Mouse (Mus musculus): ENCODE measurements around the gene Olfr781. TPM values are rescaled to one million over a fixed set of nuclear protein-coding genes. Genes with fewer than 3 reads are reported as not detected.
"Not testable (repeated sequence)": the region's sequence is repeated elsewhere in the genome, so short reads cannot be mapped to it uniquely, and the experiment has no call there.

The Olfr781 gene
- not detected in 2 replicates for polyA plus RNA-seq (2011; ENCODE audit: insufficient read depth, insufficient read length, low read depth, missing spikeins)

- Histone ChIP-seq H3K4me3 (ENCODE audit: low read depth, low read length) (no peak within 1 kb of the TSS), H3K4me1 (ENCODE audit: control insufficient read depth, insufficient read depth, low read length) (no peaks in the 10 kb centered on the region), H3K27ac (ENCODE audit: insufficient read depth, low read length) (no peak within 1 kb of the TSS), H3K27me3 (ENCODE audit: control insufficient read depth, insufficient read depth, low read length, poor library complexity, severe bottlenecking) (no peaks in the 10 kb centered on the region), H3K36me3 (ENCODE audit: control insufficient read depth, insufficient read depth, low read length, poor library complexity, severe bottlenecking) (no peaks in the 10 kb centered on the region), H3K9ac (ENCODE audit: low read depth, poor library complexity, severe bottlenecking) (no peak within 1 kb of the TSS), H3K9me3 (replicated peaks; ENCODE audit: control insufficient read depth, insufficient read depth, low read length, poor library complexity, severe bottlenecking) (no peaks in the 10 kb centered on the region)
- TF ChIP-seq POLR2A (IDR thresholded peaks at IDR 0.05; ENCODE audit: insufficient read depth, low read length) = no peak
- TF ChIP-seq EP300 (IDR thresholded peaks at IDR 0.05; ENCODE audit: insufficient read depth, low read depth, low read length) = no peak
- no peak for TF ChIP-seq CTCF (IDR thresholded peaks at IDR 0.05; ENCODE audit: low read depth, low read length)
Measured at GRCm38 (mm10) chr10:129328554-129328953, at the start of gene Olfr781. Gene Olfr781 (plus strand): TSS chr10:129328854.

GRCm38 (mm10) chr10:129312973-129313372, 15.7 kb upstream of the Olfr781 start:
- H3K9me3 ChIP-seq (replicated peaks; ENCODE audit: control insufficient read depth, insufficient read depth, low read length, poor library complexity, severe bottlenecking); H3K36me3 ChIP-seq (ENCODE audit: control insufficient read depth, insufficient read depth, low read length, poor library complexity, severe bottlenecking); H3K4me1 ChIP-seq (ENCODE audit: control insufficient read depth, insufficient read depth, low read length); H3K27ac ChIP-seq (ENCODE audit: insufficient read depth, low read length); H3K9ac ChIP-seq (ENCODE audit: low read depth, poor library complexity, severe bottlenecking); H3K4me3 ChIP-seq (ENCODE audit: low read depth, low read length); H3K27me3 ChIP-seq (ENCODE audit: control insufficient read depth, insufficient read depth, low read length, poor library complexity, severe bottlenecking): not testable (repeated sequence)

GRCm38 (mm10) chr10:129313521-129313920, 15.1 kb upstream of the Olfr781 start:
- H3K4me3 ChIP-seq (ENCODE audit: low read depth, low read length); H3K9ac ChIP-seq (ENCODE audit: low read depth, poor library complexity, severe bottlenecking); H3K27ac ChIP-seq (ENCODE audit: insufficient read depth, low read length); H3K9me3 ChIP-seq (replicated peaks; ENCODE audit: control insufficient read depth, insufficient read depth, low read length, poor library complexity, severe bottlenecking); H3K4me1 ChIP-seq (ENCODE audit: control insufficient read depth, insufficient read depth, low read length); H3K36me3 ChIP-seq (ENCODE audit: control insufficient read depth, insufficient read depth, low read length, poor library complexity, severe bottlenecking); H3K27me3 ChIP-seq (ENCODE audit: control insufficient read depth, insufficient read depth, low read length, poor library complexity, severe bottlenecking): not testable (repeated sequence)

GRCm38 (mm10) chr10:129317817-129318216, 10.8 kb upstream of the Olfr781 start, which contains the start of gene Olfr780:
Gene Olfr780 (plus strand): TSS chr10:129318117.
- H3K4me3 ChIP-seq (ENCODE audit: low read depth, low read length) = no peak within 1 kb of the TSS
- H3K9ac ChIP-seq (ENCODE audit: low read depth, poor library complexity, severe bottlenecking) = no peak within 1 kb of the TSS

GRCm38 (mm10) chr10:129348550-129348949, 19.9 kb downstream of the Olfr781 start, which contains the start of gene Olfr782:
Gene Olfr782 (plus strand): TSS chr10:129348850.
- H3K27ac ChIP-seq (ENCODE audit: insufficient read depth, low read length) = no peak within 1 kb of the TSS
- no peaks in the 10 kb centered on the region for H3K36me3 ChIP-seq (ENCODE audit: control insufficient read depth, insufficient read depth, low read length, poor library complexity, severe bottlenecking)
- H3K9me3 ChIP-seq (replicated peaks; ENCODE audit: control insufficient read depth, insufficient read depth, low read length, poor library complexity, severe bottlenecking) = no peaks in the 10 kb centered on the region
- H3K9ac ChIP-seq (ENCODE audit: low read depth, poor library complexity, severe bottlenecking) = no peak within 1 kb of the TSS
- no peaks in the 10 kb centered on the region for H3K27me3 ChIP-seq (ENCODE audit: control insufficient read depth, insufficient read depth, low read length, poor library complexity, severe bottlenecking)
- H3K4me1 ChIP-seq (ENCODE audit: control insufficient read depth, insufficient read depth, low read length) = no peaks in the 10 kb centered on the region
- H3K4me3 ChIP-seq (ENCODE audit: low read depth, low read length) = no peak within 1 kb of the TSS
- TF ChIP-seq CTCF (IDR thresholded peaks at IDR 0.05; ENCODE audit: low read depth, low read length) (no peak), POLR2A (IDR thresholded peaks at IDR 0.05; ENCODE audit: insufficient read depth, low read length) (no peak), EP300 (IDR thresholded peaks at IDR 0.05; ENCODE audit: insufficient read depth, low read depth, low read length) (no peak)

More at GRCm38 (mm10) chr10:129317817-129318216, 10.8 kb upstream of the Olfr781 start, which contains the start of gene Olfr780:
- Histone ChIP-seq H3K9me3 (replicated peaks; ENCODE audit: control insufficient read depth, insufficient read depth, low read length, poor library complexity, severe bottlenecking) (no peaks in the 10 kb centered on the region), H3K27me3 (ENCODE audit: control insufficient read depth, insufficient read depth, low read length, poor library complexity, severe bottlenecking) (no peaks in the 10 kb centered on the region), H3K27ac (ENCODE audit: insufficient read depth, low read length) (no peak within 1 kb of the TSS), H3K36me3 (ENCODE audit: control insufficient read depth, insufficient read depth, low read length, poor library complexity, severe bottlenecking) (no peaks in the 10 kb centered on the region), H3K4me1 (ENCODE audit: control insufficient read depth, insufficient read depth, low read length) (no peaks in the 10 kb centered on the region)
- TF ChIP-seq EP300 (IDR thresholded peaks at IDR 0.05; ENCODE audit: insufficient read depth, low read depth, low read length) (no peak), CTCF (IDR thresholded peaks at IDR 0.05; ENCODE audit: low read depth, low read length) (no peak), POLR2A (IDR thresholded peaks at IDR 0.05; ENCODE audit: insufficient read depth, low read length) (no peak)

GRCm38 (mm10) chr10:129352475-129352874, 23.8 kb downstream of the Olfr781 start:
- H3K36me3 ChIP-seq (ENCODE audit: control insufficient read depth, insufficient read depth, low read length, poor library complexity, severe bottlenecking); H3K9me3 ChIP-seq (replicated peaks; ENCODE audit: control insufficient read depth, insufficient read depth, low read length, poor library complexity, severe bottlenecking); H3K27me3 ChIP-seq (ENCODE audit: control insufficient read depth, insufficient read depth, low read length, poor library complexity, severe bottlenecking); H3K27ac ChIP-seq (ENCODE audit: insufficient read depth, low read length); H3K4me3 ChIP-seq (ENCODE audit: low read depth, low read length); H3K4me1 ChIP-seq (ENCODE audit: control insufficient read depth, insufficient read depth, low read length); H3K9ac ChIP-seq (ENCODE audit: low read depth, poor library complexity, severe bottlenecking): not testable (repeated sequence)

GRCm38 (mm10) chr10:129356496-129356895, 27.8 kb downstream of the Olfr781 start:
- H3K36me3 ChIP-seq (ENCODE audit: control insufficient read depth, insufficient read depth, low read length, poor library complexity, severe bottlenecking); H3K27ac ChIP-seq (ENCODE audit: insufficient read depth, low read length); H3K4me1 ChIP-seq (ENCODE audit: control insufficient read depth, insufficient read depth, low read length); H3K27me3 ChIP-seq (ENCODE audit: control insufficient read depth, insufficient read depth, low read length, poor library complexity, severe bottlenecking); H3K4me3 ChIP-seq (ENCODE audit: low read depth, low read length); H3K9ac ChIP-seq (ENCODE audit: low read depth, poor library complexity, severe bottlenecking): not testable (repeated sequence)
- peaks cover 25% of the 10 kb centered on the region for H3K9me3 ChIP-seq (replicated peaks; ENCODE audit: control insufficient read depth, insufficient read depth, low read length, poor library complexity, severe bottlenecking)
